Mouse (Mus musculus): ENCODE results near the gene Prox1. TPM values are rescaled to one million over a fixed set of nuclear protein-coding genes. Genes with fewer than 3 reads are reported as not detected.

Gene Prox1
- total RNA-seq, 4 experiments from 2014 or later = 1.8 to 2.3 (median 2.1) TPM

- no peak for DNase-seq (ENCODE audit: low spot score in 2 of 2)
Observed at GRCm38 (mm10) chr1:190088929-190089328, 81.6 kb downstream of the Prox1 start.

- no peak for DNase-seq (ENCODE audit: low spot score in 2 of 2)
Observed at GRCm38 (mm10) chr1:190085703-190086102, 84.8 kb downstream of the Prox1 start.

GRCm38 (mm10) chr1:190079643-190080275 lies 90.8 kb downstream of the Prox1 start:
- no peak for DNase-seq (ENCODE audit: low spot score in 2 of 2)

DNA sequence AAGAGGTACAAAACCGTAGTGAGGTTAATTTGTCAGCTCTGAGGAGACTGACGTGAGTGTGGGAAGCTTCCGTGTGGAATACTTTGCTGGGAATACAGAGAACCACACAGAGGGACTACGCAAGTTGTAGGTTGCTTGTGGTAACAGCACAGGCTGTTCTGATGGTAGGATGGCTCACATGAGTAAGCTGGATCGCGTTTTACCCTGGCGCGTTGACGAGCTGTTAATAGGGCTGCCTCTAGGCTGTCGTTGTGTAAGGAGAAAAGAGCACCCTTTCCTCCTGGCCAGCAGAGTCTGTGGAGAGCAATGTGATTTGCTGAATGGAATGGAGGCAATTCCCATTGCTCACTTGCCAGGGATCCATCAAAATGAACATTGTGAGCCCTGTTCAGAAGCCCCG lies 93.9 kb downstream of the Prox1 start:
- DNase-seq (ENCODE audit: low spot score in 2 of 2) = no peak

Other genes with a start within 250 kb of the Prox1 start
- 100 to 1,000 TPM; 322 to 345 (median 328) TPM for gene Smyd2, start 248.4 kb downstream of the Prox1 start, total RNA-seq (2022)

Measured in gastrocnemius, adult 8-10 months (tissue).